Mouse (Mus musculus) Patski (cell line): ENCODE results near the gene Zfp933. TPM values are rescaled to one million over a fixed set of nuclear protein-coding genes. Genes with fewer than 3 reads are reported as not detected.
"Not testable (repeated sequence)": the region's sequence is repeated elsewhere in the genome, so short reads cannot be mapped to it uniquely, and the experiment has no call there.

ENCODE experiments used
- ATAC-seq: fragments of 100-300 bp; one replicate; pipeline ENCODE4 v1.8.0; 2021
- CTCF ChIA-PET: fragments of 350-600 bp; sonication (Branson Sonifier 250); formaldehyde crosslinking; loops from one replicate; lab custom pipeline; 2022; ENCODE audit warnings: inconsistent platforms; lab: Charles Lee
- POLR2A ChIA-PET: fragments of 350-600 bp; sonication (Branson Sonifier 250); formaldehyde crosslinking; loops from one replicate; lab custom pipeline; 2022; ENCODE audit warnings: antibody characterized with exemption, inconsistent platforms; lab: Charles Lee
- DNase-seq: peaks from one replicate; pipeline ENCODE4 v3.0.0-alpha.2; 2011; ENCODE audit warnings: low read depth, low spot score
- H3K27me3 ChIP-seq: fragments of 371-371 bp; one replicate; pipeline ENCODE4 v1.5.1; 2021
- CTCF ChIP-seq: fragments of 100-300 bp; IDR thresholded peaks from one replicate; pipeline ENCODE4 v1.5.1; 2021
- in situ Hi-C: fragments of 300-500 bp; cut with MboI; formaldehyde crosslinking; loops from 3 replicates; pipeline ENCODE4 v1.11.1; 2018; ENCODE audit warnings: low pct_unique_long_range_greater_than_20kb, mixed read lengths
- polyA plus RNA-seq: library from polyadenylated mRNA; unstranded; gene quantifications from one replicate; pipeline ENCODE4 v1.2.3, GENCODE M21; 2021

The Zfp933 gene
- polyA plus RNA-seq, 1 experiment from 2014 or later: 4.4 TPM

DNA sequence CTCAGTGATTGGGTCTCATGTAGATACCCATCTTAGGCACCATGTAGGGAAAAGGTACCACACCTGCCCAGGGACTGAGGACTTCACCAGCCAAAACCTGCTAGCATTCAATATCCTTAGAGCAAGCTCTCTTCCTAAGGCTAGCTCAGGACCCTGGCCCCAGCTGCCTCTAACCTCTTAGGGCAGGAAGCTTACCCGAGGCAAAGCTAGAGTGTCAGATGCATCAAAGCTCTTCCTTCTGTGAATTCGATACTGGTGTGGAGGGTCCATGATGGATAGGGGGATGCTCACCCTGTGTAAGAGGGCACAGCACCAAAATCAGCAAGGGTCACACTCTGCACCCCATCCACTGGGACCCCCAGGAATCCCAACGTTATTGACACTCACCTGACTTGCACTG, 13.9 kb upstream of the Zfp933 start:
- ChIA-PET POLR2A (no interaction called here), CTCF (interaction anchor here (1.2 to 1.3 kb wide), 2 partner anchors 11 to 16 kb away, joined by 3 read pairs; no protein-coding TSS in a partner anchor)
- no peak for DNase-seq
- TF ChIP-seq CTCF: no peak
- in situ Hi-C loops: no loop called here
- ATAC-seq: no peak
- no peaks in the 10 kb centered on the region for H3K27me3 ChIP-seq

DNA sequence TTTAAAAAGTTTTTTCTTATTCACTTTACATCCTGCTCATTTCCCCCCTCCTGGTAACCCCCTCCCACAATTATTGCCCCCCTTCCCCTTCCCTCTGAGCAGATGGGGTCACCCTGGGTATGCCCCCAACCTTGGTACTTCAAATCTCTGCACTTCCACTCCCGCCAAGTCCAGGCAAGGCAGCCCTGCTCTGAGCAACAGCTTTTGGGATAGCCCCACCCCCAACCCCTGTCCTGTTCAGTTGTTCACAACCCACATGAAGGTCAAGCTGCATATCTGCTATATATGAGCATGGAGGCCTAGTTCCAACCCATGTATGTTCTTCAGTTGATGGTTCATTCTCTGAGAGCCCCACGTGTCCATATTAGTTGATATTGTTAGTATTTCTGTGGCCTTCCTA, 2.6 kb upstream of the Zfp933 start:
- ChIA-PET POLR2A (no interaction called here), CTCF (no interaction called here)
- no peak for DNase-seq
- no peaks in the 10 kb centered on the region for H3K27me3 ChIP-seq
- no peak for TF ChIP-seq CTCF
- in situ Hi-C loops: no loop called here
- ATAC-seq: no peak

DNA sequence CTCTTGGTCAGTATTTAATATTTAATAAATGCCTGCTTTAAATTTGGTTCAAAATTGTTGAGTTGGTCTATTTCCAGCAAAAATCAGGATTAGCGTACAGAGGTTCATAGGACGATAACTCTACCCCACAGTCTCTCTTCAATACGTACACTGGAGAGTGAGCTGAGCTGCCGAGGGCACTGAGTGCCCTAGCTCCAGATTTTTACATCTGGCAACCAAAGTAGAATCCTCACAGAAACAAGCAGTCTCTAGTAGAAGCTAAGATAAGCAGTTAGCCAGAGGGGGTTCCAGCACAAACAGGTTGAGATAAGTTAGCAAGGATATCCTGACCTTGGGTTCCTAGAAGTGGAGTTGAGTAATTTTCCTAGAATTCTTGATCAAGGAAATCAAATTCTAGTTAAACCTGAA, 422 bp upstream of the Zfp933 start:
- no peak for TF ChIP-seq CTCF
- POLR2A ChIA-PET: interaction anchor here (0.7 kb wide), 1 partner anchor 10 kb away, joined by 3 read pairs; no protein-coding TSS in a partner anchor
- ATAC-seq (peak; percentile 42), DNase-seq (no peak)
- H3K27me3 ChIP-seq: no peaks in the 10 kb centered on the region
- in situ Hi-C loops: loop anchor here (25.0 kb wide), 1 partner anchor 436 kb away; no protein-coding TSS in a partner anchor
- CTCF ChIA-PET: no interaction called here

DNA sequence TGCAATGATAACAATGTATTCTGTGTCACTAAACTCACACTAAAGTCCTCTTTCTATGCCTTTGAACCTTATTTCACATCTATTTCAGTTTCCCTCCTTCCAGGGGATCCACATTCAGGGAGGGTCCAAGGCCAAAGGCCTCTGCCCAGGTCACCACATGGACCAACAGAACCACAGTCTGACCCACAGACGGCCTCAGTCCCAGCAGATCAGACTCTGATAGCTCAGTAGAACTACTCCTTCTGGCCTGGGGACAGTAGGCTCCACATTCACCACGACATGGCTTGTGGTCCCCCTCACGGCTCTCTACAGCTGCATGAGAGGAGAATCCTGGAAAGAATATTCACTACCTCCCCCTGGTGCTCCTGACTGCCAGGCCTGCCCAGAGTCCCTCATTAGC, 5.3 kb downstream of the Zfp933 start:
- no peak for ATAC-seq
- no peaks in the 10 kb centered on the region for H3K27me3 ChIP-seq
- TF ChIP-seq CTCF: no peak
- ChIA-PET POLR2A (no interaction called here), CTCF (no interaction called here)
- in situ Hi-C loops: loop anchor here (25.0 kb wide), 1 partner anchor 431 kb away; no protein-coding TSS in a partner anchor
- DNase-seq: no peak

DNA sequence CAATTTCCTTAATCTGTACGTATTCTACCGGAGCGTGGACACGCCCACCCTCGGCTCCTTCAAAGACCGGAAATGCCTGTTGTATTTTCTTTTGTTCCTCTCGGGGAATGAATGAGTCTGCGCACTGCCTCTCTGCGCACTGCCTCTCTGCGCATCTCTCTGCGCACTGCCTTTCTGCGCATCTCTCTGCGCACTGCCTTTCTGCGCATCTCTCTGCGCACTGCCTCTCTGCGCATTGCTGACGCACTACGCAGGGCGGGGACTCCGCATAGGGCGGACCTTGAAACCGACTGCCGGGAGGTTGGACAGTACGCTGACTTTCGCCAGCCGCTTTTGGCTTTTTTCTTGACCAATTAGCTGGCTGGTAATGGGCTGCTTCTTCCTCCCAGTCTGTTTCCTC, 8.9 kb downstream of the Zfp933 start:
- POLR2A ChIA-PET, CTCF ChIA-PET, H3K27me3 ChIP-seq, ATAC-seq, DNase-seq: not testable (repeated sequence)
- in situ Hi-C loops: loop anchor here (25.0 kb wide), 1 partner anchor 427 kb away; no protein-coding TSS in a partner anchor

DNA sequence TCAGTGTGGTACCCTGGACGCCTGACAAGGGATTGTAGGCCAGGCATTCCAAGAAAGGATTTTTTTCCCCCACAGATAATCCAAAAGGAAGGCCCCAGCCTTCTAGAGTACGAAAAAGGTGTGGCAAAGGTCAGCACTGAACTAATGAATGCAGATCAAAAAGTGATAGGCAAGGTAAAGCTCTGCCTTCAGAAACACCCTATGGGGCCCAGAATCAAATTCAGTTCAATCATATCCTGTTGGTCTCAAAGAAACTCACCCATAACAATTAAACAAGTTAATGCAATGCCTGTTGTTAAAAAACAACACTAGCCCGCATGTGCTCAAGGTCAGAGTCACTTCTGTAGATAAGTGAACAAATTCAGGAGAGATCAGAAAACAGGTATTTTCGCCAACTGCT, 23.8 kb downstream of the Zfp933 start:
- ATAC-seq: no peak
- H3K27me3 ChIP-seq: no peaks in the 10 kb centered on the region
- in situ Hi-C loops: no loop called here
- no peak for TF ChIP-seq CTCF
- POLR2A ChIA-PET: no interaction called here
- no peak for DNase-seq
- CTCF ChIA-PET: no interaction called here

DNA sequence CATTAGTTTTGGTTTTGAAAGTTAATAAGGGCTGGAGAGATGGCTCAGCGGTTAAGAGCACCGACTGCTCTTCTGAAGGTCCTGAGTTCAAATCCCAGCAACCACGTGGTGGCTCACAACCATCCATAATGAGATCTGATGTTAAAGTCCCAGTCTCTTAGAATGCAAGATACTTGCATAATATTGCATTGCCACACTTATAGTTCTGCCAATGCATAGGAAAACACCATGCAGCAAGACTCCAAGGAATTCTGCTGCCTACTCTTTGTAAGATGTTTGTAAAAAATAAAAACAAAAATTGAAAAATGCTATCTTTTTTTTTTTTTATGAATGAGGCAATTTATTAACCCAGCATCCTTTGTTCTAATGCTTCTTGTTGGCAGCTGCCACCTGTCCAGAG, 26.8 kb downstream of the Zfp933 start:
- ATAC-seq, H3K27me3 ChIP-seq, in situ Hi-C loops, POLR2A ChIA-PET, CTCF ChIA-PET, DNase-seq: not testable (repeated sequence)

DNA sequence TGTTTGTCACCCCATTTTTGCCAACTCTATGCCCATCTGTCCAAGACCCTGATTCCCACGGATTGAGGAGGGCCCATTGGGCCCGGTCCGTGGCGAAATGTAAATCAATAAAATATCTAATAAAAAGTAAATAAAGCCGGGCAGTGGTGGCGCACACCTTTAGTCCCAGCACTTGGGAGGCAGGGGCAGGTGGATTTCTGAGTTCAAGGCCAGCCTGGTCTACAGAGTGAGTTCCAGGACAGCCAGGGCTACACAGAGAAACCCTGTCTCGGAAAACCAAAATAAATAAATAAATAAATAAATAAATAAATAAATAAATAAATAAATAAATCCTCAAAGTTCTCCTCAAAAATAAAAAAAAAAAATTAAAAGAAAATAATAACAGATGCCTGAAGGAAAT, 28.5 kb downstream of the Zfp933 start:
- CTCF ChIA-PET, ATAC-seq, DNase-seq, in situ Hi-C loops, H3K27me3 ChIP-seq, POLR2A ChIA-PET: not testable (repeated sequence)

DNA sequence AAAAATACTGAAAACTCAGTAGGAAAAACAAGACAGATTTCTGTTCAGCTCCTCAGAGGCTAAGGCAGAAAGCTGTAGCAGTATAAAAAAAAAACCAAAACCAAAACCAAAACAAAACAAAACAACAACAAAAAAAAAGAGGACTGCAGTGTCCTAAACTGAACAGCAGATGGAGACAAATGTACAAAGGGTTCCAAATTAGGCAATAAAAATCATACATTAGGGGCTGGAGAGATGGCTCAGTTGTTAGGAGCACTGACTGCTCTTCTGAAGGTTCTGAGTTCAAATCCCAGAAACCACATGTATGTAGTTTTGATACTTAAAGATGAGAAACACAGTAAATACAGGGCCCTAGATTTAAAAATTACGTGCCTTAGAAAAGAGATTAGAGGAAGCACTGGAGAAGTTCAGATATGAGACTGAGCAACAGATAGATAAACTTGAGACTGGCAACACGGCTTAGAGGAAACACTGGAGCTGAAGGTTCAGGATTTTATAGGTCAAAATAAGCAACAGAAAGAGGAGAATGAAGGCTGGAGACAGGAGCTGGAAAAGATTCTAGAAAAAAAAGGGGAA, 33.5 kb downstream of the Zfp933 start:
- ATAC-seq: no peak
- ChIA-PET CTCF (interaction anchor here (0.8 kb wide), 1 partner anchor 9 kb away, joined by 4 read pairs; no protein-coding TSS in a partner anchor), POLR2A (no interaction called here)
- no peak for DNase-seq
- no peaks in the 10 kb centered on the region for H3K27me3 ChIP-seq
- in situ Hi-C loops: no loop called here
- TF ChIP-seq CTCF: no peak

DNA sequence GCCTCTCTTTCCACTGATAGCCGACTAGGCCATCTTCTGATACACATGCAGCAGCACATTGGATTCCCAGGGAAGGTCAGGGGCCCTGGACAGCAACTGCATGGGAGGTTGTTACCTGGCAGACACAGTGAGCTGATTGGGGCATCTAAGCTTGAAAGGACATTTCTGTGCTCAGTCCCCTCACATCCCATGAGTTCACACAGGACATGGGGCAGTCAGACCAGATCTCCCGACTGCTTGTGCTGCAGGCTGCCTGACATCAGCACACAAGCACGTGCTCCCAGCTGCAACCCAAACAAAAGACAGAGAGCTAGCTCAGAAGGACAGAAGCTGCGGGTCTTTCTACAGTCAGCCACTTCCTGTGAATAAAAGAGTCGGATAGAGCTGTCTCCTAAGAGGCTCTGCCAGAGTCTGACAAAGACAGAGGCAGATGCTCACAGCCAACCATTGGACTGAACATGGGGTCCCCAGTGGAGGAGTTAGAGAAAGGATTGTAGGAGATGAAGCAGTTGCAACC, 34.9 kb downstream of the Zfp933 start:
- in situ Hi-C loops: no loop called here
- POLR2A ChIA-PET: no interaction called here
- no peaks in the 10 kb centered on the region for H3K27me3 ChIP-seq
- ATAC-seq (no peak), DNase-seq (no peak)
- CTCF ChIA-PET: no interaction called here
- no peak for TF ChIP-seq CTCF

DNA sequence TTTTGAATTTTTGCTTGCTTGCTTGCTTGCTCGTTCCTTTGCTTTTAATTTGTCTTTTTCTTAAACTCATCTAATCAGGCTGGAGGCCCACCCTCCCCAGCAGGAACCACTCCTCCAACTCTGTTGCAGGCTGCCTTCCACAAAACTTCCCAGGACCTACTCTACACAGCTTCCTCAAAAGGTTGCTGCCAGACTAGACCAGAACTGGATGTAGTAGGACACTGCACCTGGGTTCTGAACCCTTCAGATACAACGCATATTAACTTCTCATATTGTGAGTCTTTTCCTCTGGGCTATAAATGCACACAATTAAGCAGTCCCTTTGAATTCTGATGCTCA, 38.2 kb downstream of the Zfp933 start:
- CTCF ChIA-PET, POLR2A ChIA-PET, in situ Hi-C loops, ATAC-seq, H3K27me3 ChIP-seq, DNase-seq: not testable (repeated sequence)

DNA sequence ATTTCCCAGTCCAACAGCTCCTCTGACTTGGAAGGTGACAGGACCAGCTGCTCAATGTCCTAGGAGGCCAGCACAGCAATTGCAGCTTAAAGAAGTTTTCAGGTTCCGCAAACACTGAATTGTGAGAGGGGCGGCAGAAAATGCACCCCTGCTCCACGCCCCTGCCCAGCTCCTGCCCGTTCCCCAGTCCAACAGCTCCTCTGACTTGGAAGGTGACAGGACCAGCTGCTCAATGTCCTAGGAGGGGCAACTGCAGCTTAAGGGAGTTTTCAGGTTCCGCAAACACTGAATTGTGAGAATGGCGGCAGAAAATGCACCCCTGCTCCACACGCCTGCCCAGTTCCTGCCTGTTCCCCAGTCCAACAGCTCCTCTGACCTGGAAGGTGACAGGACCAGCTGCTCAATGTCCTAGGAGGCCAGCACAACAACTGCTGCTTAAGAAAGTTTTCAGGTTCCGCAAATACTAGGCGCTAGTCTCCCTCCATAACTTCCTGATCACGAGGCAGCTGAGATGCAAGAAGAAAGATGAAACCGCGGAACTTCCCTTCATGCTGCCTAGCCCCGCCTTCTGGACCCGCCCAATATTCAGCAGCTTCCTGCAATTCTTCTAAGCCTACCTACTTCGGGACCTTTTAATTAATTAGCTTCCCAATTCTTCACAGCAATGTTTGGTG, 38.7 kb downstream of the Zfp933 start, which contains the start of gene Zfp984:
Gene Zfp984 (minus strand): TSS at position 497 of the 674 bp plus-strand sequence.
- POLR2A ChIA-PET, in situ Hi-C loops, H3K27me3 ChIP-seq, ATAC-seq, CTCF ChIA-PET, DNase-seq: not testable (repeated sequence)

DNA sequence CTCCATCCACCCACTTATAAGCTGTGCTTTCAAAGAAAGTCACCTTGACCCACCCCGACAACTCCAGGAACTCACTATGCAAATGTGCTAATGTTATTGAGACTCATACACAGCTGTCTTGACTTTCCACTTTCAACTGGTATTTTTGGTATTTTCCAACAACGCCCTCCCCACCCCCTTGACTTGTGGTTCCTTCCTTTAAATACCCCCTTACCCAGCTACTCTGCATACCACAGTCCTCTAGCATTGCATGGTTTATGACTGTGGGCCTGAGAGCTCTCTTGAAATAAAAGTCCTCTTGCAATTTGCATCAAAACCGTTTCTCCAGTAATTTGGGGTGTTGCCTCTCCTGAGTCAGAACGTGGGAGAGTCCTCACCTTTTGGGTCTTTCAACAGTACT, 39.7 kb downstream of the Zfp933 start:
- DNase-seq, CTCF ChIA-PET, H3K27me3 ChIP-seq, POLR2A ChIA-PET, ATAC-seq, in situ Hi-C loops: not testable (repeated sequence)

DNA sequence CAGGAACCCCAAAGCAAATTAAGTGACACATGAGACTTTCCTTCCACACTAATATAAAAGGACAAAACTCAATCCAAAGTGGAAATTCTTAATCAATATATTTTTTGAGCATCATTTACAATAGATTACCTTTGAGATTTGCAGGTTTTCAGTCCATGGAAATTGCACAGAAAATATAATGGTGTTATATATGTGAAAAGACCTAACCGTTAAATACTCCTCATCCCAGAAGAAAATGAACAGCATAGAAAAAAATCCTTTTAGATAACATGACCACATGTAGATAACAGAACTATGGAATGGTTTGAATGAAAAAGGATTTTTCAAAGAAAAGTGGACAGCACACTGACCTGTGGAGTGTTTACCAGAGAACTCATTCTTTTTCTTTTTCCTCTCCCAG, 52.9 kb downstream of the Zfp933 start:
- in situ Hi-C loops: loop anchor here (25.0 kb wide), 1 partner anchor 208 kb away; no protein-coding TSS in a partner anchor
- POLR2A ChIA-PET, DNase-seq, CTCF ChIA-PET, H3K27me3 ChIP-seq, ATAC-seq: not testable (repeated sequence)
